Mouse (Mus musculus): ENCODE measurements around the gene Cep112.

Gene Cep112

GRCm38 (mm10) chr11:108605301-108605700 is 180.3 kb downstream of the Cep112 start:
- no peak for DNase-seq (ENCODE audit: low spot score)

GRCm38 (mm10) chr11:108606036-108606435 is 181.0 kb downstream of the Cep112 start:
- no peak for DNase-seq (ENCODE audit: low spot score)

- no peak for DNase-seq (ENCODE audit: low spot score)
Measured at GRCm38 (mm10) chr11:108606836-108607235, 181.8 kb downstream of the Cep112 start.

- DNase-seq (ENCODE audit: low spot score) = no peak
Measured at GRCm38 (mm10) chr11:108620628-108621433, 195.8 kb downstream of the Cep112 start.

GRCm38 (mm10) chr11:108621434-108621901 is 196.5 kb downstream of the Cep112 start:
- no peak for DNase-seq (ENCODE audit: low spot score)

- DNase-seq (ENCODE audit: low spot score) = no peak
Measured at GRCm38 (mm10) chr11:108625546-108626232, 200.7 kb downstream of the Cep112 start.

- no peak for DNase-seq (ENCODE audit: low spot score)
Measured at GRCm38 (mm10) chr11:108637780-108638179, 212.8 kb downstream of the Cep112 start.

GRCm38 (mm10) chr11:108655574-108655973 is 230.6 kb downstream of the Cep112 start:
- DNase-seq (ENCODE audit: low spot score) = no peak

GRCm38 (mm10) chr11:108682014-108682413 is 257.0 kb downstream of the Cep112 start:
- no peak for DNase-seq (ENCODE audit: low spot score)

GRCm38 (mm10) chr11:108696563-108696962 is 271.6 kb downstream of the Cep112 start:
- no peak for DNase-seq (ENCODE audit: low spot score)

- no peak for DNase-seq (ENCODE audit: low spot score)
Measured at GRCm38 (mm10) chr11:108752301-108752700, 327.3 kb downstream of the Cep112 start.

- DNase-seq (ENCODE audit: low spot score) = no peak
Measured at GRCm38 (mm10) chr11:108752765-108753164, 327.8 kb downstream of the Cep112 start.

GRCm38 (mm10) chr11:108753361-108754240 is 328.6 kb downstream of the Cep112 start:
- no peak for DNase-seq (ENCODE audit: low spot score)

GRCm38 (mm10) chr11:108757211-108757610 is 332.2 kb downstream of the Cep112 start:
- DNase-seq (ENCODE audit: low spot score) = no peak

- DNase-seq (ENCODE audit: low spot score) = peak; percentile 40
Measured at GRCm38 (mm10) chr11:108757626-108758430, 332.8 kb downstream of the Cep112 start.

GRCm38 (mm10) chr11:108770064-108770463 is 345.1 kb downstream of the Cep112 start:
- no peak for DNase-seq (ENCODE audit: low spot score)

GRCm38 (mm10) chr11:108774019-108774670 is 349.2 kb downstream of the Cep112 start:
- no peak for DNase-seq (ENCODE audit: low spot score)

- no peak for DNase-seq (ENCODE audit: low spot score)
Measured at GRCm38 (mm10) chr11:108777158-108777557, 352.2 kb downstream of the Cep112 start.

GRCm38 (mm10) chr11:108780271-108781250 is 355.6 kb downstream of the Cep112 start:
- DNase-seq (ENCODE audit: low spot score) = no peak

GRCm38 (mm10) chr11:108798398-108798797 is 373.4 kb downstream of the Cep112 start:
- no peak for DNase-seq (ENCODE audit: low spot score)

Data from layer of hippocampus, adult 9-10 months (tissue).